Mouse (Mus musculus) midbrain, embryonic 16.5 days (tissue): ENCODE data around the gene Prl3c1. TPM values are rescaled to one million over a fixed set of nuclear protein-coding genes. Genes with fewer than 3 reads are reported as not detected.
"Not testable (repeated sequence)": the region's sequence is repeated elsewhere in the genome, so short reads cannot be mapped to it uniquely, and the experiment has no call there.

Experiments
- ATAC-seq: fragments of 200-750 bp; cut with Nextera tagmentation; 2 replicates; pipeline ENCODE4 v1.8.0; 2017; ENCODE audit warnings: moderate TSS enrichment
- H3K27ac ChIP-seq: fragments of 300-500 bp; sonication (generic); 2 replicates; pipeline ENCODE4 v1.5.1; 2014; ENCODE audit warnings: mild to moderate bottlenecking, low read length, mixed read lengths
- H3K27me3 ChIP-seq: fragments of 300-500 bp; sonication (generic); 2 replicates; pipeline ENCODE4 v1.6.1; 2014; ENCODE audit warnings: low read depth, low read length, mixed read lengths; ENCODE audit not compliant: control insufficient read depth, insufficient read depth
- H3K36me3 ChIP-seq: fragments of 300-500 bp; sonication (generic); 2 replicates; pipeline ENCODE4 v1.6.1; 2014; ENCODE audit warnings: mild to moderate bottlenecking, low read length, moderate library complexity, mixed read lengths; ENCODE audit not compliant: control insufficient read depth, insufficient read depth
- H3K4me1 ChIP-seq: fragments of 300-500 bp; sonication (generic); 2 replicates; pipeline ENCODE4 v1.6.1; 2014; ENCODE audit warnings: mild to moderate bottlenecking, low read length, mixed read lengths; ENCODE audit not compliant: control insufficient read depth, insufficient read depth
- H3K4me2 ChIP-seq: fragments of 300-500 bp; sonication (generic); 2 replicates; pipeline ENCODE4 v1.6.1; 2014; ENCODE audit warnings: mild to moderate bottlenecking, low read length, mixed read lengths
- H3K4me3 ChIP-seq: fragments of 300-500 bp; sonication (generic); 2 replicates; pipeline ENCODE4 v1.5.1; 2014; ENCODE audit warnings: low read depth, mild to moderate bottlenecking, low read length, moderate library complexity, mixed read lengths
- H3K9ac ChIP-seq: fragments of 300-500 bp; sonication (generic); 2 replicates; pipeline ENCODE4 v1.6.1; 2014; ENCODE audit warnings: low read depth, low read length, mixed read lengths
- H3K9me3 ChIP-seq: fragments of 300-500 bp; sonication (generic); replicated peaks from 2 replicates; pipeline ENCODE4 v1.6.1; 2014; ENCODE audit warnings: mild to moderate bottlenecking, low read length, mixed read lengths; ENCODE audit not compliant: control insufficient read depth, poor library complexity, severe bottlenecking
- WGBS: fragments of 180-500 bp; shearing (Covaris S2); extraction: QIAGEN DNeasy Blood & Tissue Kit; methylation state at CpG from one replicate; pipeline ENCODE4 v1.1.7; 2014; 5-methylcytosine and 5-hydroxymethylcytosine counted together
- polyA plus RNA-seq: library from polyadenylated mRNA; unstranded; fragments of >200 nt; fragmentation: Nextera tagmentation; extraction: Ambion mirVana; gene quantifications from 2 replicates; pipeline ENCODE4 v1.2.1, GENCODE M21; 2015

Prl3c1 gene
- polyA plus RNA-seq: not detected in 2 replicates

DNA sequence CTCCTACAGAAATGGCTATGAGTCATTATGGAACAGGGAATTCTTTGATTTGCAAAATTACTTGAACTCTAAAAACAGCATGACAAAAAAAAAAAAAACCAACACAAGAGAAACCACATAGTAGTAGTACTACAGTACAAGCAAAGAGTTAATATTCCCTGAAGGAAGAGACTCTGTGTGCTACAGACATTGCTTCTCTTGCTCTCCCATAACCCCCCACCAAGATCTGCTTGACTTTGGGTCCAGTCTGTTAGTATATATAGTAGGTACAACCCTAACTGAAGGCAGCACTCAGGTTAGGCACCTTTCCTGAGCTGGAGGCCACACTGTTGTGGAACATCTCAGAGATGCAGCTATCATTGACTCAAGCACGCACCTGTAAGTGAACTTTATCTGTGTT, at the start of gene Prl3c1:
Gene Prl3c1 (plus strand): TSS at position 301 of the 400 bp plus-strand sequence.
- Histone ChIP-seq H3K36me3 (no peaks in the 10 kb centered on the region), H3K4me3 (no peak within 1 kb of the TSS), H3K9ac (no peak within 1 kb of the TSS), H3K27me3 (no peaks in the 10 kb centered on the region), H3K4me1 (no peaks in the 10 kb centered on the region), H3K4me2 (no peak within 1 kb of the TSS), H3K9me3 (no peaks in the 10 kb centered on the region), H3K27ac (no peak within 1 kb of the TSS)
- WGBS: 78% methylated on average over 1 of the region's 1 CpGs
- no peak for ATAC-seq

DNA sequence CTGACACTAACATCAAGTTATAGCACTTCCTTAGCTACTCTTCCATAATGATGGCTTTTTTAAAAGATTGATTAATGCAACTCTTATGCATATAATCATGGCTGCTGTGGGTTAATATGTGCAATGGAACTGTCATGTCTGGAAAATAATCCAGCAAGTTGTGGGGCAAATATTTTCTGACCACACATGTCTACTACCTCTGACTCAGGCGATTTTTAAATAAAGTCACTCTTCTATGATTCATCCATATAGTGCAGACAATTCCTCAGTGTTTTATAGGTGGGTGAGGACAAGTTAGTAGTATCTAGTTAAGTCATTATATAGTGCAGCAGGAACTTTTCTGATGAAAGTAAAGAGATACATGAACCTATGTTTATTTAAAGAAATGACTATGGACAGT, 48.2 kb upstream of the Prl3c1 start:
- H3K9me3 ChIP-seq: no peaks in the 10 kb centered on the region
- ATAC-seq: no peak

DNA sequence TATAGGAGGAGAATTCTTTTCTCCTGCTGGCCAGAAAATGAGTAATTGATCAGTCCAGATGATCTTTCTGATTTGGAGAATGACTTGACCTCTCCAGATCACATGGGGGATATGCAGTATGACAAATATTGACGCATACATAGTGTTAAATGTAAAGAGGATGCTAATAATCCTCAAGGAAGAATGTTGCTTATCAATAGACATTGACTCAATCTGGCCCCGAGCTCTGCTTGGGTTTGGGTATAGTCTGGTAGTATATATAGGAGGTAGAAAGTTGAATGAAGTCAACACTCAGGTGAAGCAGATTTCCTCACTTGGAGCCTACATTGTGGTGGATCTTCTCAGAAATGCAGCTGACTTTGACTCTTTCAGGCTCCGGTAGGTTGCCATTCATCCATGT, 40.0 kb upstream of the Prl3c1 start, which contains the start of gene Prl3d3:
Gene Prl3d3 (plus strand): TSS at position 301 of the 400 bp plus-strand sequence.
- H3K27ac ChIP-seq, H3K4me2 ChIP-seq, ATAC-seq, H3K9ac ChIP-seq, H3K27me3 ChIP-seq, H3K4me3 ChIP-seq, H3K36me3 ChIP-seq, H3K4me1 ChIP-seq, H3K9me3 ChIP-seq: not testable (repeated sequence)
- 91% methylated on average over 2 of the region's 3 CpGs for WGBS

More for the DNA sequence above, 48.2 kb upstream of the Prl3c1 start:
- Histone ChIP-seq H3K36me3 (no peaks in the 10 kb centered on the region), H3K4me3 (no peak overlapping the region), H3K4me2 (no peak overlapping the region), H3K27ac (no peak overlapping the region), H3K27me3 (no peaks in the 10 kb centered on the region), H3K9ac (no peak overlapping the region), H3K4me1 (no peaks in the 10 kb centered on the region)
- 77% methylated on average over 1 of the region's 1 CpGs for WGBS

DNA sequence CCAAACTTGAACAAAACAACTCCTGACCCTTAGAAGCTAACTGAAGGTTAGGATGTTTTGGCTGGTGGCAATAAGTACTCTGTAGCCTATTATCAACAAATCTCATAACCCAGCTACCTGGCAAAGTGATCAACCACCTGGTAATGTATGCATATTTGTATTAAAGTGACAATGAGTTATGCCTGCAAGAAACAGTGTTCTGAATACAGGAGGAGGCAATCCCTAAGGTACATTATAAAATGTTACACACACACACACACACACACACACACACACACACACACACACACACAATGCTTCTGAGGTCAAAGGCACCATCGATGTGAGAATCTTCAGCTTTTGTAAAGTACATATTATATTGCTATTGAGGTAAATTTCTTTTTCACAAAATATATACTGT, 45.1 kb downstream of the Prl3c1 start, which contains the start of gene Prl3b1:
Gene Prl3b1 (plus strand): TSS at position 301 of the 400 bp plus-strand sequence.
- H3K4me1 ChIP-seq: no peaks in the 10 kb centered on the region
- H3K4me3 ChIP-seq: no peak within 1 kb of the TSS
- H3K9me3 ChIP-seq: no peaks in the 10 kb centered on the region
- no peaks in the 10 kb centered on the region for H3K27me3 ChIP-seq
- H3K36me3 ChIP-seq: no peaks in the 10 kb centered on the region
- no peak within 1 kb of the TSS for H3K27ac ChIP-seq
- 96% methylated on average over 1 of the region's 1 CpGs for WGBS
- ATAC-seq: no peak
- no peak within 1 kb of the TSS for H3K9ac ChIP-seq
- H3K4me2 ChIP-seq: no peak within 1 kb of the TSS

Other genes with a start within 250 kb of the Prl3c1 start
- gene Prl, start 139.1 kb upstream of the Prl3c1 start, polyA plus RNA-seq: not detected in 2 replicates
- not detected in 2 replicates for gene Prl3d1, start 102.5 kb upstream of the Prl3c1 start, polyA plus RNA-seq
- not detected in 2 replicates for gene Prl3d2, start 75.0 kb upstream of the Prl3c1 start, polyA plus RNA-seq
- not detected in 2 replicates for gene Prl3d3, start 39.9 kb upstream of the Prl3c1 start, polyA plus RNA-seq
- not detected in 2 replicates for gene Prl3b1, start 45.2 kb downstream of the Prl3c1 start, polyA plus RNA-seq
- not detected in 2 replicates for gene Prl3a1, start 62.8 kb downstream of the Prl3c1 start, polyA plus RNA-seq
- gene Prl6a1, start 116.0 kb downstream of the Prl3c1 start, polyA plus RNA-seq: not detected in 2 replicates
- gene Prl8a2, start 149.0 kb downstream of the Prl3c1 start, polyA plus RNA-seq: not detected in 2 replicates
- gene Prl2b1, start 194.2 kb downstream of the Prl3c1 start, polyA plus RNA-seq: not detected in 2 replicates
- not detected in 2 replicates for gene Prl8a6, start 242.0 kb downstream of the Prl3c1 start, polyA plus RNA-seq